Mouse (Mus musculus) forebrain, embryonic 15.5 days (tissue): ENCODE measurements around the gene Ftl1. TPM values are rescaled to one million over a fixed set of nuclear protein-coding genes. Genes with fewer than 3 reads are reported as not detected.

ENCODE experiments used
- ATAC-seq: fragments of 200-750 bp; cut with Nextera tagmentation; replicated peaks from 2 replicates; pipeline ENCODE4 v1.8.0; 2017; ENCODE audit warnings: mild to moderate bottlenecking, moderate TSS enrichment, moderate library complexity
- H3K27ac ChIP-seq: fragments of 300-500 bp; sonication (generic); replicated peaks from 2 replicates; pipeline ENCODE4 v1.5.1; 2015; ENCODE audit warnings: mild to moderate bottlenecking, inconsistent platforms
- H3K27me3 ChIP-seq: fragments of 300-500 bp; sonication (generic); 2 replicates; pipeline ENCODE4 v1.6.1; 2015; ENCODE audit warnings: inconsistent platforms
- H3K36me3 ChIP-seq: fragments of 300-500 bp; sonication (generic); 2 replicates; pipeline ENCODE4 v1.6.1; 2015; ENCODE audit warnings: mild to moderate bottlenecking, inconsistent platforms
- H3K4me1 ChIP-seq: fragments of 300-500 bp; sonication (generic); 2 replicates; pipeline ENCODE4 v1.6.1; 2015; ENCODE audit warnings: inconsistent platforms
- H3K4me2 ChIP-seq: fragments of 300-500 bp; sonication (generic); replicated peaks from 2 replicates; pipeline ENCODE4 v1.6.1; 2015; ENCODE audit warnings: mild to moderate bottlenecking, inconsistent platforms
- H3K4me3 ChIP-seq: fragments of 300-500 bp; sonication (generic); 2 replicates; pipeline ENCODE4 v1.5.1; 2015; ENCODE audit warnings: mild to moderate bottlenecking, inconsistent platforms
- H3K9ac ChIP-seq: fragments of 300-500 bp; sonication (generic); replicated peaks from 2 replicates; pipeline ENCODE4 v1.6.1; 2015; ENCODE audit warnings: mild to moderate bottlenecking, inconsistent platforms
- H3K9me3 ChIP-seq: fragments of 300-500 bp; sonication (generic); 2 replicates; pipeline ENCODE4 v1.6.1; 2016; ENCODE audit warnings: inconsistent platforms
- WGBS: fragments of 180-500 bp; shearing (Covaris S2); methylation state at CpG from one replicate; pipeline ENCODE4 v1.1.7; 2015; ENCODE audit warnings: mixed read lengths; 5-methylcytosine and 5-hydroxymethylcytosine counted together
- polyA plus RNA-seq: library from polyadenylated mRNA; unstranded; fragments of >200 nt; fragmentation: Nextera tagmentation; extraction: Ambion mirVana; gene quantifications from 2 replicates; pipeline ENCODE4 v1.2.1, GENCODE M21; 2015

Gene Ftl1
- polyA plus RNA-seq, 1 experiment from 2014 or later = 6,132 TPM

GRCm38 (mm10) chr7:45460860-45461314, 1.2 kb upstream of the Ftl1 start:
- Histone ChIP-seq H3K9ac (no peak overlapping the region), H3K27ac (peak overlapping the region; percentile 96), H3K27me3 (no peaks in the 10 kb centered on the region), H3K9me3 (no peaks in the 10 kb centered on the region), H3K4me2 (peak overlapping the region; percentile 56; the same call in 1 of the 2 replicates), H3K4me1 (peaks cover 48% of the 10 kb centered on the region), H3K4me3 (no peak overlapping the region), H3K36me3 (peaks cover 47% of the 10 kb centered on the region)
- no peak for ATAC-seq
- WGBS = 49% methylated on average over 13 of the region's 13 CpGs

GRCm38 (mm10) chr7:45460377-45460776, 693 bp upstream of the Ftl1 start:
- H3K4me3 ChIP-seq = peak overlapping the region; percentile 93
- peak overlapping the region; percentile 41 for H3K9ac ChIP-seq
- H3K9me3 ChIP-seq = no peaks in the 10 kb centered on the region
- peak overlapping the region; percentile 56 for H3K4me2 ChIP-seq
- peaks cover 48% of the 10 kb centered on the region for H3K36me3 ChIP-seq
- peaks cover 43% of the 10 kb centered on the region for H3K4me1 ChIP-seq
- H3K27ac ChIP-seq = peak overlapping the region; percentile 96
- H3K27me3 ChIP-seq = no peaks in the 10 kb centered on the region
- 79% methylated on average over 7 of the region's 7 CpGs for WGBS
- peak; percentile 2; the same call in 1 of the 2 replicates for ATAC-seq

- H3K4me2 ChIP-seq = peak overlapping the region; percentile 63
- H3K36me3 ChIP-seq = peaks cover 50% of the 10 kb centered on the region
- H3K27ac ChIP-seq = peak overlapping the region; percentile 96
- no peaks in the 10 kb centered on the region for H3K27me3 ChIP-seq
- WGBS = under 1% methylated on average over 43 of the region's 43 CpGs
- ATAC-seq = peak; percentile 77
- H3K9me3 ChIP-seq = no peaks in the 10 kb centered on the region
- peak overlapping the region; percentile 93 for H3K4me3 ChIP-seq
- H3K9ac ChIP-seq = peak overlapping the region; percentile 93
- H3K4me1 ChIP-seq = peaks cover 35% of the 10 kb centered on the region
Measured at GRCm38 (mm10) chr7:45458748-45459563, 728 bp downstream of the Ftl1 start.

GRCm38 (mm10) chr7:45457204-45458060, 2.3 kb downstream of the Ftl1 start:
- H3K4me3 ChIP-seq = peak overlapping the region; percentile 93
- H3K27me3 ChIP-seq = no peaks in the 10 kb centered on the region
- peak overlapping the region; percentile 93 for H3K9ac ChIP-seq
- H3K36me3 ChIP-seq = peaks cover 37% of the 10 kb centered on the region
- peak overlapping the region; percentile 96 for H3K27ac ChIP-seq
- H3K4me1 ChIP-seq = peaks cover 32% of the 10 kb centered on the region
- H3K4me2 ChIP-seq = peak overlapping the region; percentile 63
- ATAC-seq = no peak
- 71% methylated on average over 10 of the region's 10 CpGs for WGBS
- H3K9me3 ChIP-seq = no peaks in the 10 kb centered on the region

- Histone ChIP-seq H3K9ac (peak overlapping the region; percentile 93; the same call in 1 of the 2 replicates), H3K9me3 (no peaks in the 10 kb centered on the region), H3K36me3 (peaks cover 31% of the 10 kb centered on the region), H3K4me1 (peaks cover 32% of the 10 kb centered on the region), H3K27ac (peak overlapping the region; percentile 96), H3K27me3 (no peaks in the 10 kb centered on the region), H3K4me2 (peak overlapping the region; percentile 63), H3K4me3 (peak overlapping the region; percentile 93; the same call in 1 of the 2 replicates)
- WGBS = 59% methylated on average over 9 of the region's 9 CpGs
- ATAC-seq = no peak
Measured at GRCm38 (mm10) chr7:45456721-45457203, 2.9 kb downstream of the Ftl1 start.

- 75% methylated on average over 13 of the region's 13 CpGs for whole genome bisulfite sequencing
- Histone ChIP-seq H3K4me2 (no peak overlapping the region), H3K9me3 (no peaks in the 10 kb centered on the region), H3K4me1 (peaks cover 32% of the 10 kb centered on the region), H3K27me3 (no peaks in the 10 kb centered on the region), H3K9ac (no peak overlapping the region), H3K27ac (0 out of 2 replicates have a peak overlapping the region, but pooled peaks have one; percentile 96), H3K36me3 (peaks cover 31% of the 10 kb centered on the region), H3K4me3 (no peak overlapping the region)
- no peak for ATAC-seq
Measured at GRCm38 (mm10) chr7:45455932-45456696, 3.6 kb downstream of the Ftl1 start.

- Histone ChIP-seq H3K4me3 (no peak overlapping the region), H3K36me3 (peaks cover 32% of the 10 kb centered on the region), H3K9me3 (no peaks in the 10 kb centered on the region), H3K4me1 (peaks cover 21% of the 10 kb centered on the region), H3K27ac (no peak overlapping the region), H3K9ac (no peak overlapping the region), H3K27me3 (no peaks in the 10 kb centered on the region), H3K4me2 (no peak overlapping the region)
- 88% methylated on average over 15 of the region's 15 CpGs for WGBS
- no peak for ATAC-seq
Measured at GRCm38 (mm10) chr7:45454971-45455370, 4.7 kb downstream of the Ftl1 start.

- peak; percentile 67 for ATAC-seq
- Histone ChIP-seq H3K27me3 (no peaks in the 10 kb centered on the region), H3K9me3 (no peaks in the 10 kb centered on the region), H3K36me3 (peaks cover 19% of the 10 kb centered on the region; the same call in 1 of the 2 replicates), H3K27ac (no peak overlapping the region), H3K4me2 (no peak overlapping the region), H3K4me3 (no peak overlapping the region), H3K9ac (no peak overlapping the region), H3K4me1 (peaks cover under 1% of the 10 kb centered on the region; the same call in 1 of the 2 replicates)
- WGBS = 51% methylated on average over 23 of the region's 23 CpGs
Measured at GRCm38 (mm10) chr7:45451344-45451982, 8.2 kb downstream of the Ftl1 start.

GRCm38 (mm10) chr7:45449974-45450373, 9.7 kb downstream of the Ftl1 start:
- 94% methylated on average over 1 of the region's 1 CpGs for WGBS
- ATAC-seq = no peak
- H3K36me3 ChIP-seq = peaks cover 16% of the 10 kb centered on the region; the same call in 1 of the 2 replicates

GRCm38 (mm10) chr7:45447325-45447990, 12.2 kb downstream of the Ftl1 start:
- 0 out of 2 replicates have a peak, but pooled peaks cover 13% of the 10 kb centered on the region for H3K36me3 ChIP-seq
- H3K27me3 ChIP-seq = no peaks in the 10 kb centered on the region
- H3K9ac ChIP-seq = no peak overlapping the region
- no peak for ATAC-seq
- 44% methylated on average over 11 of the region's 11 CpGs for WGBS
- no peaks in the 10 kb centered on the region for H3K9me3 ChIP-seq
- no peak overlapping the region for H3K27ac ChIP-seq
- H3K4me1 ChIP-seq = no peaks in the 10 kb centered on the region
- H3K4me2 ChIP-seq = no peak overlapping the region
- no peak overlapping the region for H3K4me3 ChIP-seq

More at GRCm38 (mm10) chr7:45449974-45450373, 9.7 kb downstream of the Ftl1 start:
- no peak overlapping the region for H3K9ac ChIP-seq
- H3K4me3 ChIP-seq = no peak overlapping the region
- H3K4me1 ChIP-seq = no peaks in the 10 kb centered on the region
- H3K4me2 ChIP-seq = no peak overlapping the region
- no peaks in the 10 kb centered on the region for H3K9me3 ChIP-seq
- H3K27ac ChIP-seq = no peak overlapping the region
- H3K27me3 ChIP-seq = no peaks in the 10 kb centered on the region
